Mouse (Mus musculus) kidney, adult 2 months (tissue): Measurements from ENCODE around the gene Fndc10. TPM values are rescaled to one million over a fixed set of nuclear protein-coding genes. Genes with fewer than 3 reads are reported as not detected.

Source experiments
- DNase-seq: peaks from one replicate; pipeline ENCODE4 v3.0.0; 2021
- H3K27ac ChIP-seq: fragments of 200-500 bp; 2 replicates; pipeline ENCODE4 v1.5.1; 2012; ENCODE audit warnings: low read depth, low read length, control low read depth, inconsistent platforms; ENCODE audit not compliant: insufficient read depth
- H3K27me3 ChIP-seq: fragments of 200-500 bp; replicated peaks from 2 replicates; pipeline ENCODE4 v1.6.1; 2012; ENCODE audit warnings: mild to moderate bottlenecking, moderate library complexity, low read length, inconsistent platforms; ENCODE audit not compliant: control insufficient read depth, insufficient read depth
- H3K36me3 ChIP-seq: fragments of 200-500 bp; 2 replicates; pipeline ENCODE4 v1.6.1; 2012; ENCODE audit warnings: mild to moderate bottlenecking, moderate library complexity, low read length, inconsistent platforms; ENCODE audit not compliant: control insufficient read depth, insufficient read depth
- H3K4me1 ChIP-seq: fragments of 200-500 bp; 2 replicates; pipeline ENCODE4 v1.6.1; 2011; ENCODE audit warnings: low read length; ENCODE audit not compliant: control insufficient read depth, insufficient read depth
- H3K4me3 ChIP-seq: fragments of 200-500 bp; 2 replicates; pipeline ENCODE4 v1.5.1; 2011; ENCODE audit warnings: mild to moderate bottlenecking, low read depth, low read length, control low read depth; ENCODE audit not compliant: insufficient read depth
- CTCF ChIP-seq: fragments of 200-500 bp; conservative IDR thresholded peaks from 2 replicates; pipeline ENCODE4 v1.5.1; 2011; ENCODE audit warnings: low read depth, mild to moderate bottlenecking, control low read depth, low read length, moderate library complexity, mixed read lengths; ENCODE audit not compliant: insufficient read depth, insufficient read length
- POLR2A ChIP-seq: fragments of 200-500 bp; IDR thresholded peaks from one replicate; pipeline ENCODE4 v1.6.1; 2011; ENCODE audit warnings: low read depth, low read length, control low read depth
- WGBS: fragments of 180-500 bp; shearing (Covaris S2); methylation state at CpG from one replicate; pipeline ENCODE4 v1.1.7; 2018; 5-methylcytosine and 5-hydroxymethylcytosine counted together
- polyA plus RNA-seq: library from polyadenylated mRNA; depleted of rRNA; stranded (reverse); fragments of >200 nt; gene quantifications from 2 replicates; pipeline ENCODE4 v1.2.3, GENCODE M21; 2012

Fndc10 gene
- polyA plus RNA-seq, 1 experiment = 9.8 TPM

- Histone ChIP-seq H3K4me1 (no peaks in the 10 kb centered on the region), H3K4me3 (no peak overlapping the region), H3K36me3 (no peaks in the 10 kb centered on the region), H3K27ac (no peak overlapping the region), H3K27me3 (no peaks in the 10 kb centered on the region)
- TF ChIP-seq CTCF = peak; percentile 28; the same call in 1 of the 2 replicates
- TF ChIP-seq POLR2A = no peak
- WGBS = 47% methylated on average over 4 of the region's 4 CpGs
- DNase-seq = peak; percentile 50
These were observed 27.5 kb downstream of the Fndc10 start for GRCm38 (mm10) chr4:155721668-155722083.

GRCm38 (mm10) chr4:155727993-155728392 is 33.9 kb downstream of the Fndc10 start:
- H3K27ac ChIP-seq = no peak overlapping the region
- 96% methylated on average over 2 of the region's 2 CpGs for whole genome bisulfite sequencing
- DNase-seq = no peak
- no peak for TF ChIP-seq POLR2A
- no peak for TF ChIP-seq CTCF
- no peaks in the 10 kb centered on the region for H3K4me1 ChIP-seq
- H3K27me3 ChIP-seq = no peaks in the 10 kb centered on the region
- H3K36me3 ChIP-seq = no peaks in the 10 kb centered on the region
- H3K4me3 ChIP-seq = no peak overlapping the region

DNA sequence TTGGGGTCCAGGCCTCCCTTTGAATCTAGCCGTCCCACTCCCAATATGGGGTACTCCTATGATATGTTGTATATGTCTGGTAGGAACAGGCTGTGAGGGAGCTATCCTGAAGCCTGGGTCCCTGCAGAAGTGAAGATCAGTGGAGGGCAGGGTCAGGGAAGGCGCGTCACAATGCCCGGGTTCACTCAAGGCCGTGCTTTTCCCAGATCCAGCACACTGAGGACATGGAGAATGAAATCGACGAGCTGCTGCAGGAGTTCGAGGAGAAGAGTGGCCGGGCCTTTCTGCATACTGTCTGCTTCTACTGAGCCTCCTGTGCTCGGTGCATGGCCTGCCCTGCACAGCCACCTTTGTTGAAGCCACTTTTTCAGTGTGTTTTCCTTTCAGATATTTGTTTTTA is 39.1 kb downstream of the Fndc10 start:
- 90% methylated on average over 10 of the region's 10 CpGs for WGBS
- Histone ChIP-seq H3K36me3 (no peaks in the 10 kb centered on the region), H3K27me3 (no peaks in the 10 kb centered on the region), H3K4me3 (no peak overlapping the region), H3K4me1 (peaks cover 4% of the 10 kb centered on the region; the same call in 1 of the 2 replicates), H3K27ac (no peak overlapping the region)
- DNase-seq = no peak
- TF ChIP-seq CTCF = no peak
- no peak for TF ChIP-seq POLR2A

GRCm38 (mm10) chr4:155734350-155734941 is 40.3 kb downstream of the Fndc10 start, which contains the start of gene Tmem240:
TSS of gene Tmem240 (plus strand) at chr4:155734800.
- 4% methylated on average over 26 of the region's 35 CpGs for WGBS
- no peaks in the 10 kb centered on the region for H3K27me3 ChIP-seq
- TF ChIP-seq CTCF = no peak
- TF ChIP-seq POLR2A = no peak
- no peaks in the 10 kb centered on the region for H3K36me3 ChIP-seq
- H3K27ac ChIP-seq = peak within 1 kb of the TSS; percentile 84
- H3K4me1 ChIP-seq = peaks cover 4% of the 10 kb centered on the region; the same call in 1 of the 2 replicates
- H3K4me3 ChIP-seq = peak within 1 kb of the TSS; percentile 71
- DNase-seq = peak; percentile 87

DNA sequence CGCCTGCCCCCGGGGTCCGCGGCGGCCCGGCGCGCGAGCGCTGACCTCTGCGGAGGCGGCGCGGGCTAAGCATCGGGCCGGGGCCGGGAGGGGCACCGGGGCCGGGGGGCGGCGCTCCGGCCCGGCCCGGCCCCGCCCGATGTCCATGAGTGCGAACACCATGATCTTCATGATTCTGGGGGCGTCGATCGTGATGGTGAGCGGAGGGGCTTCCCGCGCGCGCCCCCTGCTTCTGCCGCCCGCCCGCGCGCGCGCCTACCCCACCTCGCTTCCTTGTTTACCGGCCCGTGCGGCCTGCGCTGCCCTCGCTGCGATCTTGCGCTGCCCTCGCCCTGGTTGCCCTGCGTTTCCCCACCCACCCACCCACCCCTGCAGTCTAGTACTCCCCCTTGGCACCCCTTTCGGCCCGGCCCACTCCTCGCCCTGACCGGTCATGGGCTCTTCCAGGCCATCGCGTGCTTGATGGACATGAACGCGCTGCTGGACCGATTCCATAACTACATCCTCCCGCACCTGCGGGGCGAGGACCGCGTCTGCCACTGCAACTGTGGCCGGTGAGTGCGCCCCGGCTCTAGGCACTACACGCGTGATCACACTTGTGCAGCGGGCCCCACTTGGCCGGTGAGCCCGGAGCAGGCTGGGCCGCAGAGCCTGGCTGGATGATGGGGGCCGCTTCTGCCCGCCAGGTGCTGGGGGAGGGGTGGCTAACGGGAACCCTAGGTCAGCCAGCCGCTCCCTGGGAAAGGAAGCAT is 41.0 kb downstream of the Fndc10 start:
- no peak overlapping the region for H3K27ac ChIP-seq
- DNase-seq = peak; percentile 44
- 1% methylated on average over 79 of the region's 79 CpGs for WGBS

GRCm38 (mm10) chr4:155735788-155736187 is 41.6 kb downstream of the Fndc10 start:
- H3K4me3 ChIP-seq = peak overlapping the region; percentile 71
- no peak overlapping the region for H3K27ac ChIP-seq
- no peak for DNase-seq
- H3K27me3 ChIP-seq = no peaks in the 10 kb centered on the region
- no peaks in the 10 kb centered on the region; the same call in 1 of the 2 replicates for H3K36me3 ChIP-seq
- TF ChIP-seq POLR2A (no peak), CTCF (no peak)
- peaks cover 4% of the 10 kb centered on the region; the same call in 1 of the 2 replicates for H3K4me1 ChIP-seq
- 72% methylated on average over 5 of the region's 5 CpGs for WGBS

More for the DNA sequence above, 41.0 kb downstream of the Fndc10 start:
- Histone ChIP-seq H3K4me1 (peaks cover 4% of the 10 kb centered on the region; the same call in 1 of the 2 replicates), H3K4me3 (peak overlapping the region; percentile 71), H3K27me3 (no peaks in the 10 kb centered on the region), H3K36me3 (no peaks in the 10 kb centered on the region)
- TF ChIP-seq POLR2A (no peak), CTCF (no peak)

GRCm38 (mm10) chr4:155736421-155736820 is 42.3 kb downstream of the Fndc10 start:
- Histone ChIP-seq H3K27ac (no peak overlapping the region), H3K27me3 (no peaks in the 10 kb centered on the region), H3K36me3 (no peaks in the 10 kb centered on the region; the same call in 1 of the 2 replicates), H3K4me3 (no peak overlapping the region), H3K4me1 (peaks cover 4% of the 10 kb centered on the region; the same call in 1 of the 2 replicates)
- no peak for DNase-seq
- 94% methylated on average over 5 of the region's 5 CpGs for WGBS
- no peak for TF ChIP-seq POLR2A
- TF ChIP-seq CTCF = no peak
